Mouse (Mus musculus) kidney, adult 2 months (tissue): ENCODE data around the gene Sbk3. TPM values are rescaled to one million over a fixed set of nuclear protein-coding genes. Genes with fewer than 3 reads are reported as not detected.

Experiments
- DNase-seq: peaks from one replicate; pipeline ENCODE4 v3.0.0; 2021
- H3K27ac ChIP-seq: fragments of 200-500 bp; 2 replicates; pipeline ENCODE4 v1.5.1; 2012; ENCODE audit warnings: low read depth, low read length, control low read depth, inconsistent platforms; ENCODE audit not compliant: insufficient read depth
- H3K27me3 ChIP-seq: fragments of 200-500 bp; replicated peaks from 2 replicates; pipeline ENCODE4 v1.6.1; 2012; ENCODE audit warnings: mild to moderate bottlenecking, moderate library complexity, low read length, inconsistent platforms; ENCODE audit not compliant: control insufficient read depth, insufficient read depth
- H3K36me3 ChIP-seq: fragments of 200-500 bp; 2 replicates; pipeline ENCODE4 v1.6.1; 2012; ENCODE audit warnings: mild to moderate bottlenecking, moderate library complexity, low read length, inconsistent platforms; ENCODE audit not compliant: control insufficient read depth, insufficient read depth
- H3K4me1 ChIP-seq: fragments of 200-500 bp; 2 replicates; pipeline ENCODE4 v1.6.1; 2011; ENCODE audit warnings: low read length; ENCODE audit not compliant: control insufficient read depth, insufficient read depth
- H3K4me3 ChIP-seq: fragments of 200-500 bp; 2 replicates; pipeline ENCODE4 v1.5.1; 2011; ENCODE audit warnings: mild to moderate bottlenecking, low read depth, low read length, control low read depth; ENCODE audit not compliant: insufficient read depth
- CTCF ChIP-seq: fragments of 200-500 bp; conservative IDR thresholded peaks from 2 replicates; pipeline ENCODE4 v1.5.1; 2011; ENCODE audit warnings: low read depth, mild to moderate bottlenecking, control low read depth, low read length, moderate library complexity, mixed read lengths; ENCODE audit not compliant: insufficient read depth, insufficient read length
- POLR2A ChIP-seq: fragments of 200-500 bp; IDR thresholded peaks from one replicate; pipeline ENCODE4 v1.6.1; 2011; ENCODE audit warnings: low read depth, low read length, control low read depth
- WGBS: fragments of 180-500 bp; shearing (Covaris S2); methylation state at CpG from one replicate; pipeline ENCODE4 v1.1.7; 2018; 5-methylcytosine and 5-hydroxymethylcytosine counted together
- polyA plus RNA-seq: library from polyadenylated mRNA; depleted of rRNA; stranded (reverse); fragments of >200 nt; gene quantifications from 2 replicates; pipeline ENCODE4 v1.2.3, GENCODE M21; 2012

The Sbk3 gene
- polyA plus RNA-seq, 1 experiment = 0.19 TPM

DNA sequence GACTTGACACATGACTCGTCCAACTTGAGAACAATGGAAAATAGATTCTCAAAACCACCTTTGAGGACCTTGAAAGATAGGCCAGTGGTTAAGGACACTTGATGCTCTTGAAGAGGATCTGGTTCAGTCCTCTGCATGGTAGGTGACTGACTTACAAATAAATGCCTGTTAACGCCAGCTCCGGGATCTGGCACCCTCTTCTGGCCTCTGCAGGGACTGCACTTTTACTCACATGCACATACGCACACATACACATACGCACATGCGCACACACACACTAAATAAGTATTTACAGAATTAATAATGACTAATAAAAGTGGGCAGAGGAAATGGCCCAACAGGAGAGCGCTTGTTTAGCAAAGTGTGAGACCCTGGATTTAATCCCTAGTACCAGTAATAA is 5.9 kb upstream of the Sbk3 start:
- TF ChIP-seq CTCF (peak; percentile 8; the same call in 1 of the 2 replicates), POLR2A (no peak)
- Histone ChIP-seq H3K27me3 (no peaks in the 10 kb centered on the region), H3K4me3 (no peak overlapping the region), H3K4me1 (no peaks in the 10 kb centered on the region), H3K27ac (no peak overlapping the region), H3K36me3 (no peaks in the 10 kb centered on the region)
- 90% methylated on average over 7 of the region's 7 CpGs for WGBS
- DNase-seq = no peak

DNA sequence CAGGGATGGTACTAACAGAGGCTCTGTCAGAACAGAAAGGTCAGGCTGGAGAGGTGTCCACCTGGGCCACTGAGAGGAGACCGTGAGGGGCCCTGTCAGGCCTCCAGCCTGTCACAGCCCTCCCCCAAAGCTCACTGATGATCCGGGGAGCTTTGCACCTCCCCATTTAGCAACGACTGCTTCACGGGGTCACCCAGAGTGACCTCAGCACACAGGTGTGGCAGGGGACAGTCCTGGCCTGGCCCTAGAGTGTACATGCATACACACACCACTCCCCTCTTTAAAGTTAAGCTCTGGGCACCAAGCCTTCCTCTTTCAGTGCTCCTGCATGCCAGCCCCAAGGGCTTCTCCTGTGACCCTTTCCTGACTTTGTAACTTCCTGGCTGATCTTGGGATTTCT is 4.5 kb upstream of the Sbk3 start:
- Histone ChIP-seq H3K27me3 (no peaks in the 10 kb centered on the region), H3K4me3 (no peak overlapping the region), H3K4me1 (no peaks in the 10 kb centered on the region), H3K27ac (no peak overlapping the region), H3K36me3 (no peaks in the 10 kb centered on the region)
- DNase-seq = no peak
- 51% methylated on average over 4 of the region's 4 CpGs for WGBS
- TF ChIP-seq POLR2A (no peak), CTCF (no peak)

DNA sequence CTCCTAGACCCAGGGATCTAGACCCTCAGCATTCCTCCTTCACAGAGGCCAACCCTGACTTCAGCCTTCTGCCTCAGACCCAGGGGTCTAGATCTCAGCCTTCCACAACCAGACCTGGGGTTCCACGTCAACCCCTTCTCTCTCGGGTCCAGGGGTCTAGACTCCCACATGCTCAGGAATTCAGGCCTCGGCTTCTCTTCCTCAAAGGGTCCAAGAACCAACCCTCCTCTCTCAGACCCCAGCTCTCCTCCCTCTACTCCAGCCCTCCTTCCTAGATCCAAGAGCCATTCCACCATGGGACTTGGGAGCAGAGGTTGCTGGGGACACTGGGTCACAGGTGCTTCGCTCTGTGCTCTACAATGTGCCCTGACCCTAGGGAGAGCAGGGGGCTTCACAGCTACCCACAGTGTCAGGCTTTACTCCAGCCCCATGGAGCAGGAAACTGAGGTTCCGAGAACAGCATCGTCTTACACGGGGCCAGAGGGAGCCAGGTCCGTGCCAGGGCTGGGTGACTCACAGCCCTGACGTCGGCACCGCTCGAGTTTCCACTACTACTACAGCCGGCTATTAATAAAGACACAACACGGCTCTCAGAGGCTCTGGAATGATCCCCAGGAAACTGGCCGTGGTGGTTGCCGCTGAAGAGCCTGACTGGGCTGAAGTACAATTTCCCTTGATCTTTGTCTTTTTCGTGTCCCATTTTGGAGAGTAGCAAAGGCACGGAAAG is 1.5 kb upstream of the Sbk3 start:
- Histone ChIP-seq H3K4me3 (no peak overlapping the region), H3K27ac (no peak overlapping the region), H3K27me3 (no peaks in the 10 kb centered on the region), H3K36me3 (no peaks in the 10 kb centered on the region), H3K4me1 (no peaks in the 10 kb centered on the region)
- WGBS = 44% methylated on average over 18 of the region's 18 CpGs
- TF ChIP-seq POLR2A = no peak
- no peak for TF ChIP-seq CTCF
- DNase-seq = peak; percentile 12

GRCm38 (mm10) chr7:4971710-4972109 is 742 bp upstream of the Sbk3 start:
- H3K4me1 ChIP-seq = no peaks in the 10 kb centered on the region
- WGBS = 26% methylated on average over 7 of the region's 7 CpGs
- DNase-seq = no peak
- H3K36me3 ChIP-seq = no peaks in the 10 kb centered on the region
- no peaks in the 10 kb centered on the region for H3K27me3 ChIP-seq
- TF ChIP-seq CTCF (no peak), POLR2A (no peak)
- no peak overlapping the region for H3K27ac ChIP-seq
- H3K4me3 ChIP-seq = no peak overlapping the region

DNA sequence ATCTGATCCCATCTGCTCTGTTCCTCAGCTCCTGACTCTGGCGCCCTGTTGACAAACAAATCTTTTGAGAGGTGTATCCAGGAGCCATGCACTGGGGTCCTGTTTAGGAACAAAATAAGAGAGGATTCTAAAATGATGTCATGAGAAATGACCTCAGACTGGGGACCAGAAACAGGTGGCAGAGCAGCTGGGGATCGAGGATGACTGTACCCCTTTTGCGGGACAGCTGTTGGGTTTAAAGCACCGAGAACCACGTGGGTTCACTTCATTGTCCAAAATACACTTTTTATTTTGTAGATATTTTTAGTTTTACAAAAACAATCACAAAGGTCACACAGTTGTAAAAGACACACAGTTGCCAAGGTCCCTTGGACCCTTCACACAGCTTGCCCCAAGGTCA is 6.0 kb downstream of the Sbk3 start:
- H3K4me1 ChIP-seq = no peaks in the 10 kb centered on the region
- no peak for DNase-seq
- WGBS = 86% methylated on average over 5 of the region's 5 CpGs

DNA sequence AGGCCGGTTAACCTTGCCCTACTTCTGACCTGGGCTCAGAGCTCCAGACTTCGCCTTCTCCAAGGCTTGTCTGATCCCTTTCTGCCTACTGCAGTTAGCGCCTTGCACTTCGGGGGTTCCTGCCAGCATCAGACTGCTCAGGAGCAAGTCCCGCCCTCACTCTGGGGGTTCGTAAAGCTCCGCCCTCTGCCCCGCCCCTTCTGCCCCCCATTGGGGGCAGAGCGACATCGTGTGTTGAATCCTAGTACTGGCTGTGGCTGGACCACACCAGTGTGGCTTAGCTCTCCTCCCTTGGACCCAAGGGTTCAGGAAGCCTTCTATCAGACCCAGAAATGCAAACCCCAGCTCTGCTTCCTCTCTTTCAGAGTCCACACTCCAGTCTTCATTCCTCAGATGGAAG is 6.7 kb downstream of the Sbk3 start, which contains the start of gene Sbk2:
Gene Sbk2 (minus strand): TSS at position 135 of the 400 bp plus-strand sequence.
- H3K4me1 ChIP-seq = no peaks in the 10 kb centered on the region
- peak; percentile 75 for DNase-seq
- no peak within 1 kb of the TSS for H3K27ac ChIP-seq
- 5% methylated on average over 10 of the region's 10 CpGs for WGBS
- H3K27me3 ChIP-seq = no peaks in the 10 kb centered on the region
- TF ChIP-seq POLR2A (no peak), CTCF (peak; percentile 63)
- no peaks in the 10 kb centered on the region for H3K36me3 ChIP-seq
- no peak within 1 kb of the TSS for H3K4me3 ChIP-seq

More for the DNA sequence above, 6.0 kb downstream of the Sbk3 start:
- Histone ChIP-seq H3K36me3 (no peaks in the 10 kb centered on the region), H3K27me3 (no peaks in the 10 kb centered on the region), H3K4me3 (no peak overlapping the region), H3K27ac (no peak overlapping the region)
- TF ChIP-seq POLR2A = no peak
- TF ChIP-seq CTCF = no peak

DNA sequence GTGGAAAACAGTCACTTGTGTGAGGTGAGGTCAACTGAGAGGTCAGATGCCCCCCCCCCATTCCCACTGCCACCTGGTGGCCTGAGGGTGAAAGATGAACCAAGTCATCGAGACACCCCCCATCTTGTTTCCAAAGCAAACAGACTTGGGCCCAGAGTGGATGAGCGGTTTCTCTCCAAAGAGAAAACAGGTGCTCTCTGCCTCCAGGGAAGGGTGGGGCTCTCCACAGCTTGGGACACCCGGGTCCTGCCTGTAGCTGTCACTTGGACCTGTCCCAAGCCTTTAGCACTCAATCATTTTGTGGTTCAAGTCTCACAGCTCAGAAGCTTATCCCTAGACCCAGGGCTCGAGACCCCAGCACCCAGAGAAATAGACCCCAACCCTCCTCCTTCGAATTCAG is 7.4 kb downstream of the Sbk3 start:
- no peak for DNase-seq
- Histone ChIP-seq H3K4me3 (no peak overlapping the region), H3K27me3 (no peaks in the 10 kb centered on the region), H3K4me1 (no peaks in the 10 kb centered on the region), H3K36me3 (no peaks in the 10 kb centered on the region), H3K27ac (no peak overlapping the region)
- TF ChIP-seq CTCF = no peak
- TF ChIP-seq POLR2A = no peak
- 69% methylated on average over 5 of the region's 5 CpGs for WGBS

DNA sequence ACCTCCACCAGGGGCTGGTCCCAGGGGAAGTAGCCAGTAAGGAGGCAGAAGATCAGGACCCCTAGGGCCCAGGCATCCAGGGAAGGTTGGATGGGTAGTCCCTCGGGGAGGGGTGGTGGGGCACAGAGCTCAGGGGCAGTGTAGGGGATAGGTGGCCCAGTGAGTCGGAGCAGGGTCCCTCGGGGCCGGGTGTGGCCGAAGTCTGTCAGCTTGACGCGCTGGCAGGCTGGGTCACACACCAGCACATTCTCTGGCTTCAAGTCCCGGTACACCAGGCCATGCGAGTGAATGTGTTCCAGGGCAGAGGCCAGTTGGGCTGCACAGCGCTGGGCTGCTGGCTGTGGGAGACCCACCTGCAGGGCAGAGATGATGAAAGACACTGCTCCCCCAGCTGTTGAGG is 13.6 kb downstream of the Sbk3 start:
- WGBS = 80% methylated on average over 10 of the region's 10 CpGs
- H3K27ac ChIP-seq = no peak overlapping the region

More for the DNA sequence above, 13.6 kb downstream of the Sbk3 start:
- no peaks in the 10 kb centered on the region for H3K27me3 ChIP-seq
- no peaks in the 10 kb centered on the region for H3K36me3 ChIP-seq
- H3K4me1 ChIP-seq = no peaks in the 10 kb centered on the region
- no peak for DNase-seq
- TF ChIP-seq POLR2A (no peak), CTCF (no peak)
- no peak overlapping the region for H3K4me3 ChIP-seq
